Mouse (Mus musculus): ENCODE data around the gene Tdrd9. TPM values are rescaled to one million over a fixed set of nuclear protein-coding genes. Genes with fewer than 3 reads are reported as not detected.

Gene Tdrd9
- total RNA-seq, 4 experiments from 2014 or later = 0.14 to 1.8 (median 0.85) TPM

- DNase-seq (ENCODE audit: low spot score in 2 of 2) = no peak
These were observed 131.8 kb downstream of the Tdrd9 start for GRCm38 (mm10) chr12:112103179-112103578.

GRCm38 (mm10) chr12:112104890-112105289, 133.5 kb downstream of the Tdrd9 start:
- DNase-seq (ENCODE audit: low spot score in 2 of 2) = no peak

DNA sequence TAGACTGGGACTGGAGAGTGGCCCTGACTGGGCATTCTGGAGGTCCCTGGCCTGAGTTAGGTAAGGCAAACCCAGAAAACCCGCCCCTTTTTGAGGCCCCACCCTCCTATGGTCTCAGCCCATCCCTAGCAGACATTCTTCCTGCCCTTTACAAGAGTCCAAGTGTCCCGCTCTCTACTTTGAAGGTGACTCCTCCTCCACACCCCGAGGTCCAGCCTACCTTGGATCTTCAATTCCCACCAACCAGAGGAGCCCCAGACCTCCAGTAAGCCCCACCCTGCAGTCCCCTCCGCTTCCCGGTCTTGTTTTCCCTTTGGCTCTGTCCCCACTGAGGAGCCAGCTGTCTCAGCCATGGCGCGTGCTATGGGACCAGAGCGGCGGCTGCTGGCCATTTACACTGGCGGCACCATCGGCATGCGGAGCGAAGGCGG, 135.2 kb downstream of the Tdrd9 start, which contains the start of gene Aspg:
TSS of gene Aspg (plus strand) at position 139 of the 431 bp plus-strand sequence.
- DNase-seq (ENCODE audit: low spot score in 2 of 2) = no peak

DNA sequence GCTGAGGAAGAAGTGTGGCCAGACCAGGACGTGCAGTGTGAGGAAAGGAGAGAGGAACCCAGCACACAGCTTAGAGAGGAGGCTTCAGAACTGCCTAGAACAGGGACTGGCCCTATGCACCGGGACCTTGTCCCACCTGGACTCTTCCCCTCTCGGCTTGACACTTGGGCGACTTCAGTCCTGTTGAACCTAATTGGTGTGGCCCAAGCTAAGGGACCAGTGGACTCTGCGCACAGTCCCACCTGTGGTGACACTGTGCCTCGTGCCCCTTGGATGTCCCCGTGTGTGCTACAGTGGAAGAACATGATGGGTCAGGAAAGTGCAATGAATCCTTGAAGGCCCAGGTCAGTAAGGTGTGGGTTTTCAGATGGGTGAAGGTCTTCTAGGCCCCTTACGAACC, 136.3 kb downstream of the Tdrd9 start:
- DNase-seq (ENCODE audit: low spot score in 2 of 2) = no peak

DNA sequence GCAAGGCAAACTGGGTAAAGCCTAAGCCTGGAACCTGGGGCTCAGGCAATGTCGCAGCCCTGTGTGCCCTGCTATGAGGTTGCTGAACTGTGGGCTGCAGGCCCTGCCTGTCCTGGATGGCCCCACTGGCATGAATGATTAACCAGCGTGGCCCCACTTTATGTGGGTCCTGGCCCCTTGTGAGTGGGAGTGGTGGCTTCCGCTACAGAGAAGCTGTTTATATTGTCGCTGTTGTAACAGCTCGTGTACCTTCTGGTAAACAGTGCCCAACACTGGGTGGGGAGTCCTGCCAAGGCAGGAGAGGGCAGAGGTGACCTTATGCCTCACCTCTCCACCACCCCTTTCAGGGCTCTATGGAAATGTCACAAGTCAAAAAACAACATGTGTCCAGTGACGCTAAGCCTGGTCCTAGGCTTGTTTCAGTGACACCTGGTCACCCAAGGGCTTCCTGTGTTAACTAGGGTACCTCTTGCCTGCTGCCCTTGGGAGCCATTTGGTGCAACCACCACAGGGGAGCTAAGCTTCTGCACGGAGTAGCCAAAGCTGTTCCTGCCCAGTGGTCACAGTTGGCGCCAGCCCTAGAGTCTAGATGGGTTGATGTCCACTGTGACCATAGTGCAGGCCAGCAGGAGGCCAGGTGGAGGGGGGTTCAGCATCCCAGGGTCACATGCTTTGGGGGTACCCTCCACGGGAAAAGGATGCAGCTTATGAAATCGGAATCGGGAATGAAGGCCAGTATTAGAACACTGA, 137.5 kb downstream of the Tdrd9 start:
- DNase-seq (ENCODE audit: low spot score in 2 of 2) = no peak

DNA sequence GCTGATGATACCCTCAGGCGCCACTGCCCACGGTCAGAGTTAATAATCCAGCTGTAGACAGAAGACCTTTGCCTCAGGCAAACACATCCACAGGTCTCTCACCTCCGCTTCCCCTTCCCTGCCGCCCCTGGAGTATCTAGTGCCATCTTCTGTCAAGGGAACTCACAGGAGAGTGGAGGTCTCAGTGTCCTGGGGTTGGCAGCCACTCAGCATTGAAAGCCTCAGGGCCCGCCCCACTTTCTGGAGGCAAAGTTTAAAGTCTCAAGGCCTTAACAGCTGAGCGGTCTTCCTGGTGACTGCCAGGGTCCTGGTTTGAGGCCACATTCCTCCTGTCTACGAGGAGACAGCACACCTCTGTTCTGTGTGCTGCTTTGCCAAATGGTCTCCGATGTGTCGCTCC, 138.3 kb downstream of the Tdrd9 start:
- no peak for DNase-seq (ENCODE audit: low spot score in 2 of 2)

DNA sequence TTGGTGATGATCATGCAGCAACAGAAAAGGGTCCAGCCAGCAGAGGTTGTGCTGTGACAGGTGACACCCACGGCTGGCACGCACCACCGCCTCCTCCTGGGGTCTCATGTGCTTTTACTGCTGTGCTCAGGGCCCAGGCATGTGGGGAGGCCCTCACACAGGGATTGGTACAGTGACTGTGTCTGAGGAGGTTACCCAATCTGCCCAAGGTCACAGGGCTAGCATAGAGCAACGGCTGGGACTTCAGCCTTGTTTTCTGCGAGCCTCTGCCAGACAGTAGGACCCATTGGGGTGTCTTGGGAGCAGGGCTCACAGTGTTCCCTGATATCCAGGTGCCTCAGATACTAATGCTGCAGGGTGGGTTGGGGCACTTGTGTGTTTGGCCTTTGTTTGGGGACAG, 140.0 kb downstream of the Tdrd9 start:
- no peak for DNase-seq (ENCODE audit: low spot score in 2 of 2)

GRCm38 (mm10) chr12:112112235-112112634, 140.9 kb downstream of the Tdrd9 start:
- DNase-seq (ENCODE audit: low spot score in 2 of 2) = no peak

- DNase-seq (ENCODE audit: low spot score in 2 of 2) = no peak
These were observed 141.5 kb downstream of the Tdrd9 start for GRCm38 (mm10) chr12:112112686-112113396.

DNA sequence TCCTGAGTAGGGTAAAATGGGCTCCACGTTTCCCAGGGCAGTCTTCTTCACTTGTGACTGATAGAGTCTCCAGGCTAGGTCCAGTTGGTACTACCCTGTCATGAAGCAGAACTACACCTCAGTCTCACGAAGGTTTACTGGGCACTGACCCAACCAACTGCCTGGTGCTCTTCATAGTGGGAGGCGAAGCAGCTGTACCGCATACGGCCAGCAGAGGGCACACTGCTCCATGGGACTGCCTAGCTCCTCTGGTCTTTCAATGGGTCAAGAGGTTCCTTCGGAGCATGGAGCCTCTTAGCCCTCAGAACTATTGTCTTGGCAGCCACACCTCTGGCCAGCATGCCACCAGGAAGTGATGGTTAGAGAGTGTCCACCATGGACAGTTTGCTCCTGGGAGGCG, 142.4 kb downstream of the Tdrd9 start:
- peak; percentile 50 to 89 for DNase-seq (ENCODE audit: low spot score in 2 of 2)

DNA sequence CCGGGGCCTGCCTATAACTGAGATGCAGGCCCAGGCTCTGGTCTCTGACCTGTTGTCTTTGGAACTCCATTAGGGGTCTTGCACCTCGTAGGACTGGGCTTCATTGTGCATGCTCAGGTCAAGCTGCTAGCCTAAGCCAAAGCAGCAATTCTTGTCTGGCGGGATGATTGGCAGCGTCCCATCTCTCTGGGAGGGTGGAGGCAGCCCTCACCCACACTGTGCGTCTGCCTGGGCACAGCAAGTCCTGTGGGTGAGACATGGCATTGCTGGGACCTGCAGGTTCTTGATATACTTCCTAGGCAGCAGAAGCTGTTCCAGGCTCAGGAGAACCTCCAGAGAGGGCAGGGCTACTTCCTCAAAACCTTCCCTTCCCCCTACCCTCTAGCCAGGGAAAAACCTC, 145.6 kb downstream of the Tdrd9 start:
- DNase-seq (ENCODE audit: low spot score in 2 of 2) = no peak

- DNase-seq (ENCODE audit: low spot score in 2 of 2) = peak; percentile 64 to 74
These were observed 146.3 kb downstream of the Tdrd9 start for GRCm38 (mm10) chr12:112117649-112118048.

Small RNA genes lying within 50 kb of the gene (microRNA-seq; reads per million reads assigned to microRNA genes)
- gene Mir3073a = 0 reads per million in 2 experiments
- gene Mir3073b = 0 reads per million in 2 experiments

Other genes starting within 250 kb of the Tdrd9 start
- 100 to 1,000 TPM; 630 to 651 (median 634) TPM for gene Klc1, start 212.7 kb upstream of the Tdrd9 start, total RNA-seq (2022)
- 1 to 10 TPM; 3.7 to 5.2 (median 4.5) TPM for gene Xrcc3, start 157.7 kb upstream of the Tdrd9 start, total RNA-seq (2022)
- gene Zfyve21, start 157.4 kb upstream of the Tdrd9 start, total RNA-seq (2022) = 10 to 100 TPM; 21.5 to 26.5 (median 23.9) TPM
- 10 to 100 TPM; 72.0 to 91.8 (median 79.2) TPM for gene Ppp1r13b, start 63.4 kb upstream of the Tdrd9 start, total RNA-seq (2022)
- 100 to 1,000 TPM; 350 to 405 (median 378) TPM for gene Atp5mpl, start 4.6 kb upstream of the Tdrd9 start, total RNA-seq (2022)
- gene Rd3l, start 9.8 kb downstream of the Tdrd9 start, total RNA-seq (2022) = not detected
- gene Aspg, start 135.1 kb downstream of the Tdrd9 start, total RNA-seq (2022) = 10 to 100 TPM in 2 of 4 experiments, 1 to 10 TPM in 2; 2.4 to 18.5 (median 8.9) TPM
- 1 to 10 TPM; 4.4 to 5.6 (median 5.1) TPM for gene Kif26a, start 174.6 kb downstream of the Tdrd9 start, total RNA-seq (2022)